ENCODE assay signal across 14 mouse cellular contexts in genomic region chr16:22800026-22800848, GRCm38 (mm10). TPM values are rescaled to one million over a fixed set of nuclear protein-coding genes. Genes with fewer than 3 reads are reported as not detected.
DNase-seq lines count a peak whose midpoint lies in the region; ATAC-seq lines count a peak whose summit lies in the region.
"Had no signal": no experiment of that assay in that cellular context is flagged by ENCODE, and none has a peak within 500 bp of the region (broad histone marks: within the 10 kb centered on the region; RNA-seq: fewer than 3 reads in every experiment).

No protein-coding gene starts in this region.

- 63% methylated on average over 6 of the region's 6 CpGs for WGBS in lung, embryonic 16.5 days
- 2% methylated on average over 6 of the region's 6 CpGs for WGBS in forebrain, embryonic 13.5 days
- 8% methylated on average over 6 of the region's 6 CpGs for WGBS in midbrain, embryonic 11.5 days

- no peaks in the 10 kb centered on the region for H3K9me3 ChIP-seq in lung, embryonic 16.5 days (ENCODE audit: control insufficient read depth, low read length)
- H3K9me3 ChIP-seq in forebrain, embryonic 13.5 days (replicated peaks): no peaks in the 10 kb centered on the region
- no peaks in the 10 kb centered on the region for H3K9me3 ChIP-seq in midbrain, embryonic 11.5 days (ENCODE audit: control insufficient read depth, low read length)
- H3K9me3 ChIP-seq: limb, embryonic 12.5 days had no signal

- DNase-seq in lung, postnatal 36 days: no peak
- peak; percentile 95 for DNase-seq in midbrain, embryonic 11.5 days (ENCODE audit: low spot score, missing footprints)
- DNase-seq in ovary, postnatal 36 days (ENCODE audit: low spot score): no peak
- DNase-seq in left cerebral cortex, adult 9 months (ENCODE audit: low spot score in 2 of 2): no peak
- no peak for DNase-seq in thymus, postnatal 4 days
- no peak for DNase-seq in left cerebral cortex, postnatal 10 days (ENCODE audit: extremely low spot score in 1 of 2, low spot score in 2 of 2)
- DNase-seq: B cell, adult 2 months; gastrocnemius, postnatal 36 days; heart, postnatal 14 days; kidney, postnatal 36 days had no signal

- intact Hi-C loops in left cerebral cortex, postnatal 10 days (cut with DNase I): no loop called here

- no peak overlapping the region for H3K4me2 ChIP-seq in lung, embryonic 16.5 days (ENCODE audit: low read depth, low read length)
- H3K4me2 ChIP-seq in forebrain, embryonic 13.5 days: no peak overlapping the region
- no peak overlapping the region; the same call in 1 of the 2 replicates for H3K4me2 ChIP-seq in midbrain, embryonic 11.5 days
- H3K4me2 ChIP-seq: limb, embryonic 12.5 days had no signal

- no peak overlapping the region for H3K4me3 ChIP-seq in lung, embryonic 16.5 days (ENCODE audit: low read length)
- H3K4me3 ChIP-seq in forebrain, embryonic 13.5 days: no peak overlapping the region
- H3K4me3 ChIP-seq in midbrain, embryonic 11.5 days (ENCODE audit: low read depth, low read length): no peak overlapping the region
- H3K4me3 ChIP-seq: limb, embryonic 12.5 days had no signal

- ATAC-seq in lung, embryonic 16.5 days (ENCODE audit: low read depth): 0 out of 2 replicates have a peak, but pooled peaks have one; percentile 23
- peak; percentile 37; the same call in 1 of the 2 replicates for ATAC-seq in forebrain, embryonic 13.5 days
- peak; percentile 85 for ATAC-seq in midbrain, embryonic 11.5 days (ENCODE audit: low FRiP score)
- ATAC-seq: activated CD4-positive, CD25-positive, alpha-beta regulatory T cell, adult 4 months had no signal

- H3K36me3 ChIP-seq in lung, embryonic 16.5 days (ENCODE audit: control insufficient read depth, insufficient read depth, low read length): no peaks in the 10 kb centered on the region
- H3K36me3 ChIP-seq in forebrain, embryonic 13.5 days (ENCODE audit: poor library complexity, severe bottlenecking): no peaks in the 10 kb centered on the region
- H3K36me3 ChIP-seq in midbrain, embryonic 11.5 days (ENCODE audit: control insufficient read depth, insufficient read depth, low read length): no peaks in the 10 kb centered on the region
- H3K36me3 ChIP-seq: limb, embryonic 12.5 days had no signal

- H3K9ac ChIP-seq in lung, embryonic 16.5 days (ENCODE audit: low read length): no peak overlapping the region
- H3K9ac ChIP-seq in forebrain, embryonic 13.5 days: no peak overlapping the region
- no peak overlapping the region for H3K9ac ChIP-seq in midbrain, embryonic 11.5 days (ENCODE audit: low read length)
- H3K9ac ChIP-seq: limb, embryonic 12.5 days had no signal

- no peaks in the 10 kb centered on the region for H3K27me3 ChIP-seq in lung, embryonic 16.5 days (ENCODE audit: control insufficient read depth, insufficient read depth, low read depth, low read length)
- H3K27me3 ChIP-seq in forebrain, embryonic 13.5 days: peaks cover 29% of the 10 kb centered on the region
- peaks cover 26% of the 10 kb centered on the region for H3K27me3 ChIP-seq in midbrain, embryonic 11.5 days (ENCODE audit: control insufficient read depth, insufficient read depth, low read length)
- H3K27me3 ChIP-seq: limb, embryonic 12.5 days had no signal

- peaks cover 6% of the 10 kb centered on the region; the same call in 1 of the 2 replicates for H3K4me1 ChIP-seq in lung, embryonic 16.5 days (replicated peaks; ENCODE audit: control insufficient read depth, insufficient read depth, low read length)
- H3K4me1 ChIP-seq in forebrain, embryonic 13.5 days: peaks cover 18% of the 10 kb centered on the region
- peaks cover 12% of the 10 kb centered on the region for H3K4me1 ChIP-seq in midbrain, embryonic 11.5 days (ENCODE audit: control insufficient read depth, insufficient read depth, low read length)
- H3K4me1 ChIP-seq: limb, embryonic 12.5 days had no signal

- no peak overlapping the region for H3K27ac ChIP-seq in lung, embryonic 16.5 days (ENCODE audit: low read length)
- no peak overlapping the region for H3K27ac ChIP-seq in forebrain, embryonic 13.5 days
- H3K27ac ChIP-seq in midbrain, embryonic 11.5 days (ENCODE audit: low read depth, low read length): no peak overlapping the region
- H3K27ac ChIP-seq: limb, embryonic 12.5 days had no signal

RNA-seq across cellular contexts. Expression of gene Crygs, which starts 11.1 kb away (rescaled TPM):
- polyA plus RNA-seq in lung, embryonic 16.5 days (2015; fragmentation: Nextera tagmentation; extraction: Ambion mirVana): not detected in 2 replicates
- polyA plus RNA-seq in forebrain, embryonic 13.5 days (2015; fragmentation: Nextera tagmentation; extraction: Ambion mirVana): not detected in 2 replicates
- 0.26 TPM in 1 of 2 replicates, not detected in the other for polyA plus RNA-seq in midbrain, embryonic 11.5 days (2014; fragmentation: Nextera tagmentation; extraction: Ambion mirVana)
- total RNA-seq in left cerebral cortex, postnatal 10 days (2021): not detected
- total RNA-seq: gastrocnemius, postnatal 36 days; heart, postnatal 14 days had no signal
- polyA plus RNA-seq: activated CD4-positive, CD25-positive, alpha-beta regulatory T cell, adult 4 months; limb, embryonic 12.5 days had no signal

RNA-seq across cellular contexts. Expression of gene Tbccd1, which starts 57.2 kb away (rescaled TPM):
- 26.7 and 27.4 TPM in 2 replicates for polyA plus RNA-seq in lung, embryonic 16.5 days (2015; fragmentation: Nextera tagmentation; extraction: Ambion mirVana)
- 26.5 and 28.6 TPM in 2 replicates for polyA plus RNA-seq in forebrain, embryonic 13.5 days (2015; fragmentation: Nextera tagmentation; extraction: Ambion mirVana)
- polyA plus RNA-seq in midbrain, embryonic 11.5 days (2014; fragmentation: Nextera tagmentation; extraction: Ambion mirVana): 36.3 and 40.2 TPM in 2 replicates
- 10 to 100 TPM; 10.5 to 14.2 TPM for total RNA-seq in left cerebral cortex, postnatal 10 days (2021)

RNA-seq across cellular contexts. Expression of gene Dnajb11, which starts 57.4 kb away (rescaled TPM):
- 93.0 and 101 TPM in 2 replicates for polyA plus RNA-seq in lung, embryonic 16.5 days (2015; fragmentation: Nextera tagmentation; extraction: Ambion mirVana)
- polyA plus RNA-seq in forebrain, embryonic 13.5 days (2015; fragmentation: Nextera tagmentation; extraction: Ambion mirVana): 82.1 and 83.9 TPM in 2 replicates
- polyA plus RNA-seq in midbrain, embryonic 11.5 days (2014; fragmentation: Nextera tagmentation; extraction: Ambion mirVana): 100 and 104 TPM in 2 replicates
- 10 to 100 TPM; 62.4 to 62.8 TPM for total RNA-seq in left cerebral cortex, postnatal 10 days (2021)

Comparison
In these comparisons a context has a peak if more than half of its experiments do, and no peak if none do; other contexts are left out.
1. ATAC-seq: peak in every context shown above with its lines; median percentile 85 in midbrain, embryonic 11.5 days; 37 in forebrain, embryonic 13.5 days; 23 in lung, embryonic 16.5 days.